Mouse (Mus musculus): ENCODE results near the gene Igll1. TPM values are rescaled to one million over a fixed set of nuclear protein-coding genes. Genes with fewer than 3 reads are reported as not detected.

Gene Igll1
- 18.2 and 18.9 TPM in 2 replicates for polyA plus RNA-seq (2015; fragmentation: Nextera tagmentation; extraction: Ambion mirVana)

DNA sequence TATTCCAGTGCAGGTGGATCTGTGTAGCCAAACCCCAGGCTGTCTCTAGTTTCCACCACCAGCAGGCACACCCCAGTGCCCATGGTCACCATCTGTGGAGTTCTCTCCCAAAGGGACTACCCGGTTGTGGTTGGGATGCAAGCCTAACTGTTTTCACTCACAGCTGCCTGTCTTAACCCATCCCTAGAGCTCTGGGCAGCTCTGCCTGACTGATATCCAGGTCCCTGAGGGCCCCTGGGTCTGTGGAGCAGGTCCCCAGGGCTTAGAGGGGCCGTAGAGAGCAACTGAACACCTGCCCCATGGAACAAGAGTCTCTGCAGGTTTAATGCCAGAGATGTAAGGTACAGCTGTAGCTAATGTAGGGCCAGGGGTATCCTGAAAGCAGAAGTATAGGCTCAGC is at the start of gene Igll1:
Igll1 (minus strand) TSS at position 8 of the 400 bp plus-strand sequence.
- H3K27me3 ChIP-seq (ENCODE audit: insufficient read depth, low read length) = no peaks in the 10 kb centered on the region
- H3K27ac ChIP-seq (ENCODE audit: low read depth) = peak within 1 kb of the TSS; percentile 55
- H3K4me1 ChIP-seq (ENCODE audit: insufficient read depth) = peaks cover 11% of the 10 kb centered on the region; the same call in 1 of the 2 replicates
- H3K4me3 ChIP-seq (ENCODE audit: low read depth, low read length) = no peak within 1 kb of the TSS; the same call in 1 of the 2 replicates
- no peaks in the 10 kb centered on the region for H3K9me3 ChIP-seq (ENCODE audit: low read length)
- TF ChIP-seq EP300 (IDR thresholded peaks at IDR 0.05; ENCODE audit: low read depth) (no peak), CTCF (IDR thresholded peaks at IDR 0.05; ENCODE audit: low read depth) (no peak)
- WGBS (ENCODE audit: insufficient replicate concordance) = 46% methylated on average over 2 of the region's 2 CpGs
- no peak within 1 kb of the TSS for H3K4me2 ChIP-seq (ENCODE audit: low read depth, low read length)
- ATAC-seq = peak; percentile 57
- peak; percentile 42 for DNase-seq
- H3K9ac ChIP-seq (replicated peaks) = peak within 1 kb of the TSS; percentile 41; the same call in 1 of the 2 replicates
- no peaks in the 10 kb centered on the region for H3K36me3 ChIP-seq (replicated peaks; ENCODE audit: insufficient read depth, low read length)

DNA sequence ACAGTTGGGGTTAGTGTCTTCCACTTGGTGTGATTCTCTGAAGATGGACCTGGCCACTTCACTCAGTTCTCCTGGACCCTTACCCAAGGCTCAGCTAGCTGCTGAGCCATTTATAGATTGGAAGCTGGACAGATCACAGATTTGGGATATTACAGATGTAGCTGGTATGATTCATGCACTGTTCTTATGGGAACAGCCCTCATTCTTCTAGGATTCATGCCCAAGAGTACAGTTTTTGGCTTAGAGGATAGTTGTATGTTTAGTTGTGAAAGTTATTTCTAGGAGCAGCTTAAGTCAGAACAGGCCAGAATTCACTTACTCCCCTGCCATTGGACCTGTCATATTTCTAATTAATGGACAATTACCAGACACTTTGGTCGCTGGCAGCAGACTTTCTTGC is 49.7 kb upstream of the Igll1 start:
- H3K4me1 ChIP-seq (ENCODE audit: insufficient read depth) = no peaks in the 10 kb centered on the region
- no peak overlapping the region for H3K4me2 ChIP-seq (ENCODE audit: low read depth, low read length)
- WGBS (ENCODE audit: insufficient replicate concordance) = 55% methylated on average over 1 of the region's 1 CpGs
- H3K9ac ChIP-seq (replicated peaks) = no peak overlapping the region
- H3K4me3 ChIP-seq (ENCODE audit: low read depth, low read length) = no peak overlapping the region
- H3K36me3 ChIP-seq (replicated peaks; ENCODE audit: insufficient read depth, low read length) = peaks cover 35% of the 10 kb centered on the region
- ATAC-seq = no peak
- no peak for DNase-seq
- H3K27ac ChIP-seq (ENCODE audit: low read depth) = no peak overlapping the region
- TF ChIP-seq EP300 (IDR thresholded peaks at IDR 0.05; ENCODE audit: low read depth) (no peak), CTCF (IDR thresholded peaks at IDR 0.05; ENCODE audit: low read depth) (no peak)
- H3K27me3 ChIP-seq (ENCODE audit: insufficient read depth, low read length) = no peaks in the 10 kb centered on the region
- H3K9me3 ChIP-seq (ENCODE audit: low read length) = no peaks in the 10 kb centered on the region

DNA sequence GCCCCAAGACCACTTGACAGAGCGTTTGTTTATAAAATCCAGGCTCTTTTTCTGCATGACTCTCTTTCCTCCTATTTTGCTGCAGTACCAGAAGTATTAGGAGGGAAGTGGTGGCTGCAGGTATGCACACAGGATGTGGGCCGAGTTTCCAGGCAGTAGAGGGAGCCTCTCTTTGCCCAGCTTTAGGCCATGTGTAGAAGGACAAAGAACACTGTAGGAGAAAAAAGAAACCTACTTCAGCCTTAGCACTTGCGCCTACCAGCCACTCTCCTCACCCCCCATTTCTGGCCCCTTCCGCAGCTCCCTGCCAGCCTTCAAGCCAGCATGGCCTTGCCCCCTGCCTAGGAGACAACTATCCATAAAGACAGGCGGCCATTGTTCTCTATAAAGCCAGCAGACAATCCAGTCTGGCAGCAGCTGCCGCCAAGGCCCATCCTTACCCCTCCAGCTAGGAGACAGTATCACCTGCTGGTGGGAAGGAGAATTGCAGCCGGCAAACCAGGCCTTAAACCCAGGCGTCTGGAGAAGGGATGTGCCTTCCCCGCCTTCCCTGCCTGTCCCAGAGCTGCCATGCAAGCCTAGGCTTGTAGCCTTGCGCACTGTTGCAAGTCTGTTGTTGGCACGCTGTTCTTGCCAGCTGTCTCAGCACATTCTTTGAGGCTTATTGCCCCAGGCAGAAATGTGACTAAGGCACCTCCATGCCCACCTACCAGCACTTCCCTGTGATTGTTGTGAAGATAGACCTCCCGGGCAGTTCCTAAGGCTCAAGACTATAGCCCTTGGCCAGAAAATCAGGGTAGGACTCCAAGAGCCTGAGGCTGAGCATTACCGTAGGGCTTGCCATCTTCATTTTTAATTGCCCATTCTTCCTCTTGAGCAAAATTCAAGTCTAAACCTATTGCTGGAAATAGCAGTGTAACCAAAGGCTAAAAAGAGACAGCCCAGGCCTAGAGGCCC is 48.1 kb upstream of the Igll1 start:
- Histone ChIP-seq H3K36me3 (replicated peaks; ENCODE audit: insufficient read depth, low read length) (peaks cover 20% of the 10 kb centered on the region), H3K9ac (replicated peaks) (no peak overlapping the region), H3K27ac (ENCODE audit: low read depth) (no peak overlapping the region), H3K27me3 (ENCODE audit: insufficient read depth, low read length) (no peaks in the 10 kb centered on the region), H3K4me2 (ENCODE audit: low read depth, low read length) (no peak overlapping the region), H3K9me3 (ENCODE audit: low read length) (no peaks in the 10 kb centered on the region), H3K4me1 (ENCODE audit: insufficient read depth) (no peaks in the 10 kb centered on the region), H3K4me3 (ENCODE audit: low read depth, low read length) (no peak overlapping the region)
- TF ChIP-seq CTCF (IDR thresholded peaks at IDR 0.05; ENCODE audit: low read depth) (peak; percentile 98), EP300 (IDR thresholded peaks at IDR 0.05; ENCODE audit: low read depth) (no peak)
- DNase-seq = peak; percentile 74
- WGBS (ENCODE audit: insufficient replicate concordance) = 47% methylated on average over 13 of the region's 13 CpGs
- ATAC-seq = peak; percentile 79

DNA sequence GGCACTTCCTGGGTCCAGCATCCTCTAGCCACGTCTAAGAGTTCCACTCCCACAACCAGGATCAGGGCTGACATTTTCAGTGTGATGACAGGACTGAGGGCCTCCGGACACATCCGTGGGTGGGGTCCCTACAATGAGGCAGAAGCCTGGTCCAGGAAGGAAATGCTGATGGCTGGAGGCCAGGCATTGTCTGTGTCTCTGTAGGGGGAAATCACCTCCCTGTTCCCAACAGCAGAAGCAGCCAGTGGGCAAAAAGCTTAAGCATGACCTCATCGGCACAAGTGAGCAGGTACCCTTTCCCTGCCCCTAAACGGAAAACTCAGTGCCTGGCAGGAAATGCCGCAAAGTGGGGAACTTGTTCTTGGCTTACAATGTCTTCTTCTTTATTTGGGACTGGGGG is 44.0 kb upstream of the Igll1 start:
- DNase-seq = peak; percentile 28
- no peak overlapping the region for H3K4me2 ChIP-seq (ENCODE audit: low read depth, low read length)
- no peak overlapping the region for H3K4me3 ChIP-seq (ENCODE audit: low read depth, low read length)
- ATAC-seq = peak; percentile 66
- peaks cover 5% of the 10 kb centered on the region for H3K4me1 ChIP-seq (ENCODE audit: insufficient read depth)
- 47% methylated on average over 6 of the region's 6 CpGs for WGBS (ENCODE audit: insufficient replicate concordance)
- no peaks in the 10 kb centered on the region for H3K9me3 ChIP-seq (ENCODE audit: low read length)
- TF ChIP-seq CTCF (IDR thresholded peaks at IDR 0.05; ENCODE audit: low read depth) (no peak), EP300 (IDR thresholded peaks at IDR 0.05; ENCODE audit: low read depth) (0 out of 2 replicates have a peak, but pooled peaks have one; percentile 15)
- peaks cover 17% of the 10 kb centered on the region for H3K36me3 ChIP-seq (replicated peaks; ENCODE audit: insufficient read depth, low read length)
- H3K9ac ChIP-seq (replicated peaks) = no peak overlapping the region
- H3K27me3 ChIP-seq (ENCODE audit: insufficient read depth, low read length) = no peaks in the 10 kb centered on the region
- no peak overlapping the region for H3K27ac ChIP-seq (ENCODE audit: low read depth)

DNA sequence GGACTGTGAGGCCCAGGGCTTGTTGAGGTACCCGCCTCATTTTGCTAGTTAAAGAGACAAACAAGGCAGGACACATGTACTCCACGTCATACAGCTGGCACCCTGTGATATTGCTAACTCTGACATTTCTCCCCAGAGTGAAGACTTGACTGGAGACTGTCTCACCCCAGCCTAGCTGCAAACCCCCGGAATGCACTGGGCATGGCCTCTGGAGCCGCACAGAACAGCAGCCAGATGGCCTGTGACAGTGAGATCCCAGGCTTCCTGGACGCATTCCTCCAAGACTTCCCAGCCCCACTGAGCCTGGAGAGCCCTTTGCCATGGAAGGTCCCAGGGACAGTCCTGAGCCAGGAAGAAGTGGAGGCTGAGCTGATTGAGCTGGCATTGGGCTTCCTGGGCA is 39.4 kb upstream of the Igll1 start:
- H3K36me3 ChIP-seq (replicated peaks; ENCODE audit: insufficient read depth, low read length) = 0 out of 2 replicates have a peak, but pooled peaks cover 13% of the 10 kb centered on the region
- ATAC-seq = no peak
- H3K27me3 ChIP-seq (ENCODE audit: insufficient read depth, low read length) = no peaks in the 10 kb centered on the region
- H3K4me2 ChIP-seq (ENCODE audit: low read depth, low read length) = no peak overlapping the region
- H3K4me3 ChIP-seq (ENCODE audit: low read depth, low read length) = no peak overlapping the region
- no peaks in the 10 kb centered on the region for H3K9me3 ChIP-seq (ENCODE audit: low read length)
- H3K4me1 ChIP-seq (ENCODE audit: insufficient read depth) = peaks cover 9% of the 10 kb centered on the region
- DNase-seq = no peak
- no peak overlapping the region for H3K27ac ChIP-seq (ENCODE audit: low read depth)
- 80% methylated on average over 5 of the region's 5 CpGs for WGBS (ENCODE audit: insufficient replicate concordance)
- H3K9ac ChIP-seq (replicated peaks) = no peak overlapping the region
- no peak for TF ChIP-seq EP300 (IDR thresholded peaks at IDR 0.05; ENCODE audit: low read depth)
- no peak for TF ChIP-seq CTCF (IDR thresholded peaks at IDR 0.05; ENCODE audit: low read depth)

DNA sequence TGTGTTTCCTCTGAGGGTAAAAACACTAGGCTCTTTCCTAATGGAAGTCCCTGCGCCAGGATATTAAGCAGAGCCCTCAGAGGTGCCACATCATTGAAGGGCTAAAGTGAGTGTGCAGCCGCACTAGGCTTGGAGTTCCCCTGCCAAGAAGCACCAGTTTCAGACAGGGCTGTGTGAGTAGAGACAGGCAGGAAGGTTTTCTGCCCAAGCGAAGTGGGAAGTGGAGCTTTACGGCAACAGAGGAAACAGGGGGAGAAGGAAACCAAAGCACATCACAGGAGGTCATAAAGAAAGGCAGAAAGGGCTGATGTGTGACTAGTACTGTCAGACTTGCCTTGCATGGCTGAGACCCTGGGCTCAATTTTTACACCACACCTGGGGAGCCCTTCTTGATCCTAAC is 38.5 kb upstream of the Igll1 start:
- Histone ChIP-seq H3K27me3 (ENCODE audit: insufficient read depth, low read length) (no peaks in the 10 kb centered on the region), H3K36me3 (replicated peaks; ENCODE audit: insufficient read depth, low read length) (0 out of 2 replicates have a peak, but pooled peaks cover 13% of the 10 kb centered on the region), H3K4me3 (ENCODE audit: low read depth, low read length) (no peak overlapping the region), H3K9me3 (ENCODE audit: low read length) (no peaks in the 10 kb centered on the region), H3K4me1 (ENCODE audit: insufficient read depth) (peaks cover 18% of the 10 kb centered on the region), H3K9ac (replicated peaks) (no peak overlapping the region), H3K4me2 (ENCODE audit: low read depth, low read length) (no peak overlapping the region), H3K27ac (ENCODE audit: low read depth) (no peak overlapping the region)
- DNase-seq = no peak
- WGBS (ENCODE audit: insufficient replicate concordance) = 50% methylated on average over 4 of the region's 4 CpGs
- TF ChIP-seq EP300 (IDR thresholded peaks at IDR 0.05; ENCODE audit: low read depth) (no peak), CTCF (IDR thresholded peaks at IDR 0.05; ENCODE audit: low read depth) (no peak)
- ATAC-seq = no peak

Measured in liver, postnatal 0 days (tissue).